Mouse (Mus musculus) liver, embryonic 14.5 days (tissue): ENCODE measurements around the gene Racgap1.

ENCODE experiments used
- CTCF ChIP-seq: IDR thresholded peaks from 2 replicates; pipeline ENCODE4 v1.5.1; 2016; ENCODE audit warnings: antibody characterized with exemption, low read depth, control low read depth
- EP300 ChIP-seq: IDR thresholded peaks from 2 replicates; pipeline ENCODE4 v1.6.1; 2016; ENCODE audit warnings: antibody characterized with exemption, low read depth

GRCm38 (mm10) chr15:99634702-99635101 lies 16.8 kb downstream of the Racgap1 start:
- TF ChIP-seq CTCF (no peak), EP300 (no peak)
